Mouse (Mus musculus): ENCODE measurements at regions not wholly inside any gene's neighbourhood (a gene's known extent, or its start where the extent isn't known, plus 50 kb on each side); places are given as distances from the start of the nearest gene placed in this dataset.
"Not testable (repeated sequence)": the region's sequence is repeated elsewhere in the genome, so short reads cannot be mapped to it uniquely, and the experiment has no call there.

DNA sequence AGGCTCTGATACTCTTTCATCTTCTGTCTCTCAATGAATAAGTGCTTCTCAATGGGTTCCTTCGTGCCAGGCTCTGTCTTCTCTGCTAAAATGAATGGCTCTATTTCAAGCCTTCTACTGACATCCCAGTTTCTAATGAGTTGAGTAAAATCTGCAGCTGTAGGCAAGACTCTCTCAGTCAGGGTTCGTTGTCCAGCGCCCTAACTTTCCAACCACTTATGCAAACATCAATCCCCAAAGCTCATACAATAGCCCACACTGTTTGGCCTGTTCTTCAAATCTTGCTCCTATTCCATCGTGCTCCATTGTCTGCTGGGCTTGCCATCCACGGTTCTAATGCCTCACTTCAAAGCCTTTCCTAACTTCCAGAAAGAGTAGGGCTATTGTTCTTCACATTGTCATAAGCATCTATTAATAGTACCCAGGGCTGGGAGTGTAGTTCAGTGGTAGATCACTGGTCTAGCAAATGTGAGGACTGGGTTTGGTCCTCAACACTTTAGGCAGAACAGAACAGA is 199.7 kb upstream of the 1700056E22Rik start:
- no peak for DNase-seq (ENCODE audit: low read depth, low spot score)
- Histone ChIP-seq H3K27me3 (ENCODE audit: control insufficient read depth, insufficient read depth, low read length, poor library complexity, severe bottlenecking) (no peaks in the 10 kb centered on the region; the same call in 1 of the 2 replicates), H3K36me3 (ENCODE audit: control insufficient read depth, insufficient read depth, low read length, poor library complexity, severe bottlenecking) (no peaks in the 10 kb centered on the region)

GRCm38 (mm10) chr1:184222326-184222725 is 188.2 kb upstream of the 1700056E22Rik start:
- Histone ChIP-seq H3K27me3 (ENCODE audit: control insufficient read depth, insufficient read depth, low read length, poor library complexity, severe bottlenecking) (no peaks in the 10 kb centered on the region), H3K36me3 (ENCODE audit: control insufficient read depth, insufficient read depth, low read length, poor library complexity, severe bottlenecking) (no peaks in the 10 kb centered on the region)
- no peak for DNase-seq (ENCODE audit: low read depth, low spot score)

- Histone ChIP-seq H3K36me3 (ENCODE audit: control insufficient read depth, insufficient read depth, low read length, poor library complexity, severe bottlenecking) (no peaks in the 10 kb centered on the region), H3K27me3 (ENCODE audit: control insufficient read depth, insufficient read depth, low read length, poor library complexity, severe bottlenecking) (no peaks in the 10 kb centered on the region)
- DNase-seq (ENCODE audit: low read depth, low spot score), result no peak
Measured at GRCm38 (mm10) chr1:184221792-184222191, 187.7 kb upstream of the 1700056E22Rik start.

GRCm38 (mm10) chr1:184197272-184197671 is 163.2 kb upstream of the 1700056E22Rik start:
- Histone ChIP-seq H3K36me3 (ENCODE audit: control insufficient read depth, insufficient read depth, low read length, poor library complexity, severe bottlenecking) (no peaks in the 10 kb centered on the region), H3K27me3 (ENCODE audit: control insufficient read depth, insufficient read depth, low read length, poor library complexity, severe bottlenecking) (no peaks in the 10 kb centered on the region)
- no peak for DNase-seq (ENCODE audit: low read depth, low spot score)

- Histone ChIP-seq H3K27me3 (ENCODE audit: control insufficient read depth, insufficient read depth, low read length, poor library complexity, severe bottlenecking) (no peaks in the 10 kb centered on the region), H3K36me3 (ENCODE audit: control insufficient read depth, insufficient read depth, low read length, poor library complexity, severe bottlenecking) (no peaks in the 10 kb centered on the region)
- no peak for DNase-seq (ENCODE audit: low read depth, low spot score)
Measured at GRCm38 (mm10) chr1:184191325-184191724, 157.2 kb upstream of the 1700056E22Rik start.

GRCm38 (mm10) chr1:184187582-184187981 is 153.5 kb upstream of the 1700056E22Rik start:
- no peaks in the 10 kb centered on the region for H3K36me3 ChIP-seq (ENCODE audit: control insufficient read depth, insufficient read depth, low read length, poor library complexity, severe bottlenecking)
- no peaks in the 10 kb centered on the region for H3K27me3 ChIP-seq (ENCODE audit: control insufficient read depth, insufficient read depth, low read length, poor library complexity, severe bottlenecking)
- no peak for DNase-seq (ENCODE audit: low read depth, low spot score)

DNA sequence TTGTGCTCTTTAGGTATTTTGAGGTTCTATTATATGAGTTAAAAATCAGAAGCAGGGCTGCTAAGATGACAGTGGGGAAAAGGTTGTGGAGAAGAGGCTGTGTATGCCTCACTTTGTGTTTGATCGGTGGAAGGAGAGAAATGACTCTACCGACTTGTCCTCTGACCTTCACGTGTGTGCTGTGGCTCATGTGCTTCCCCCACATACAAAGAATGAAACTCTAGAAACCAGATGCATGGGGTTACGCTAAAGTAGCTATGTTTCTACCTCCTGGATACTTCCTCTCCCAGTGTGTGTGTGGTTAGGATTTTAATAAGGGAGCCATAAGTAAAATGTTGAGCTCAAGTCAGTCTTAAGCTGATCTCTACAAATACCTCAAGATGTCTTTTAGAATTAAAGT is 148.1 kb upstream of the 1700056E22Rik start:
- H3K36me3 ChIP-seq (ENCODE audit: control insufficient read depth, insufficient read depth, low read length, poor library complexity, severe bottlenecking), result no peaks in the 10 kb centered on the region
- no peak for DNase-seq (ENCODE audit: low read depth, low spot score)
- H3K27me3 ChIP-seq (ENCODE audit: control insufficient read depth, insufficient read depth, low read length, poor library complexity, severe bottlenecking), result no peaks in the 10 kb centered on the region

DNA sequence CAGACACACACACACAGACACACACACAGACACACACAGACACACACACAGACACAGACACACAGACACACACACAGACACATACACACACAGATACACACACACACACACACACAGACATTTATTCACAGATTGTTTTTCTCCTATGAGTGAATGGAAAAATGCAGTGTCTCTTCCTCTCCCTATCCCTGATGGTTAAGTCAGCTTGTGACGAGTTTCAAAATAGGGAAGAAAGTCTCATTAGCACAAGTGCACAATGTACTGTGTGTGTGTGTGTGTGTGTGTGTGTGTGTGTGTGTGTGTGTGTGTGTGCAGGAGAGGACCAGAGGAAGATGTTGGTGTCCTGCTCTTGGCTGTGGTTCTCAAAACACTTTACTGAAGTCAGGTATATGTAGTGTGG is 140.3 kb upstream of the 1700056E22Rik start:
- H3K36me3 ChIP-seq (ENCODE audit: control insufficient read depth, insufficient read depth, low read length, poor library complexity, severe bottlenecking); H3K27me3 ChIP-seq (ENCODE audit: control insufficient read depth, insufficient read depth, low read length, poor library complexity, severe bottlenecking): not testable (repeated sequence)
- peak; percentile 24 for DNase-seq (ENCODE audit: low read depth, low spot score)

GRCm38 (mm10) chr1:184173739-184174138 is 139.6 kb upstream of the 1700056E22Rik start:
- Histone ChIP-seq H3K27me3 (ENCODE audit: control insufficient read depth, insufficient read depth, low read length, poor library complexity, severe bottlenecking) (no peaks in the 10 kb centered on the region), H3K36me3 (ENCODE audit: control insufficient read depth, insufficient read depth, low read length, poor library complexity, severe bottlenecking) (no peaks in the 10 kb centered on the region)
- peak; percentile 44 for DNase-seq (ENCODE audit: low read depth, low spot score)

DNA sequence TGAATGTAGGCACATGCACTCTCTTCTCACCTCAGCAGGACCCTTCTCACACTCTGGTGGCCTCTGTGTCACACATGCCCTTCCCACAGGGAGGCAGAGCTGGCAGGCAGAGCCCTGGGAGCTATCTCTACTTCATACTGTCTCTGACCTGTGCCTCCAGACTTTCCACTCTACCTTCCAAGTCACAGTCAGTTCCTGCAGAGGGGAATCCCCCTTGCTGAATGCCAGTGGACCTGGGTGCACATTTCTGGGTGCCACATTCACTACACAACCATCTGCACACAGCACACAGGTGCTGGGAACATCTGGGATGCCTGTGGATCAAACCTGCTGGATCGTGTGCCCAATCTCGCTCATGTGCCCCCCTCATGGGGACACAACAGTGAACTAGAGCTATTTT is 138.9 kb upstream of the 1700056E22Rik start:
- Histone ChIP-seq H3K36me3 (ENCODE audit: control insufficient read depth, insufficient read depth, low read length, poor library complexity, severe bottlenecking) (no peaks in the 10 kb centered on the region), H3K27me3 (ENCODE audit: control insufficient read depth, insufficient read depth, low read length, poor library complexity, severe bottlenecking) (no peaks in the 10 kb centered on the region)
- DNase-seq (ENCODE audit: low read depth, low spot score), result no peak

DNA sequence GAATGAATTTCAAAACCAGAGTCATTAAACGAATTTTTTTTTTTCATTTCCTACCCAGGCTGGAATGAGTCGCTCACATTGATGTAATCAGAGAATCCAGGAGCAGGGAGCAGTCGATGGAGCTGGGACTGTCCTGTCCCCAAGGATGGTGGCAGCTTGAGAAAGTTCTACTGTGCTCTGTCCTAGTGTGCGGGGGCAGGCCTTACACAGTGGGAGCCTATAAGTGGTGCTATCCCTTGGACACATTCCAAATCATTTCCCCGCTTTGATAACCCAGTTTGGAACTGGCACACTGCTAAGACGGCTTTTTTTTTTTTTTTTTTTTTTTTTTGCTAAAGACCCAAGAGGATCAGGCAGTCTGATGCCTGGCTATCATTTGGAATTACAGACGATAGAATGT is 137.5 kb upstream of the 1700056E22Rik start:
- no peak for DNase-seq (ENCODE audit: low read depth, low spot score)

DNA sequence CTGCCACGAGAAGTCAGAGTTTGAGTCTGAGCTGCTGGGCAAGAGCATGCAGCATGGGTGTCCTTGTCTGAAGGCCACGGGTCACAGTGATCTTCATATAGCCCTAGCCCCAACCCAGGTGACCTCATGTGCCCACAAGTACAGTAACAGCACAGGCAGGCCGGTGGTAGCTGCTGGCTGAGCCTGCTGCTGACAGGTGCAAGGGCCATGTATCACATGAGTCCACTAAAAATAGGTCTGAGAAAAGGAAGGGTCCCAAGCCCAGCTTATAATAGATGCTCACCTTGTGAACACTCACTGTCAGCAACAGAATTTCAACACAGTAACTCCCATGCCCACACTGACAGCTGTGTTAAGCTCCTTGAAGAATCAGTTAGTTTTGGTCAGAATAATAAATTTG is 136.8 kb upstream of the 1700056E22Rik start:
- Histone ChIP-seq H3K36me3 (ENCODE audit: control insufficient read depth, insufficient read depth, low read length, poor library complexity, severe bottlenecking) (no peaks in the 10 kb centered on the region), H3K27me3 (ENCODE audit: control insufficient read depth, insufficient read depth, low read length, poor library complexity, severe bottlenecking) (no peaks in the 10 kb centered on the region)
- no peak for DNase-seq (ENCODE audit: low read depth, low spot score)

More for the DNA sequence above, 137.5 kb upstream of the 1700056E22Rik start:
- Histone ChIP-seq H3K36me3 (ENCODE audit: control insufficient read depth, insufficient read depth, low read length, poor library complexity, severe bottlenecking) (no peaks in the 10 kb centered on the region), H3K27me3 (ENCODE audit: control insufficient read depth, insufficient read depth, low read length, poor library complexity, severe bottlenecking) (no peaks in the 10 kb centered on the region)

GRCm38 (mm10) chr1:184169967-184170366 is 135.9 kb upstream of the 1700056E22Rik start:
- Histone ChIP-seq H3K27me3 (ENCODE audit: control insufficient read depth, insufficient read depth, low read length, poor library complexity, severe bottlenecking) (no peaks in the 10 kb centered on the region), H3K36me3 (ENCODE audit: control insufficient read depth, insufficient read depth, low read length, poor library complexity, severe bottlenecking) (no peaks in the 10 kb centered on the region)
- DNase-seq (ENCODE audit: low read depth, low spot score), result no peak

GRCm38 (mm10) chr1:184169034-184169783 is 135.1 kb upstream of the 1700056E22Rik start:
- no peaks in the 10 kb centered on the region for H3K27me3 ChIP-seq (ENCODE audit: control insufficient read depth, insufficient read depth, low read length, poor library complexity, severe bottlenecking)
- no peak for DNase-seq (ENCODE audit: low read depth, low spot score)

DNA sequence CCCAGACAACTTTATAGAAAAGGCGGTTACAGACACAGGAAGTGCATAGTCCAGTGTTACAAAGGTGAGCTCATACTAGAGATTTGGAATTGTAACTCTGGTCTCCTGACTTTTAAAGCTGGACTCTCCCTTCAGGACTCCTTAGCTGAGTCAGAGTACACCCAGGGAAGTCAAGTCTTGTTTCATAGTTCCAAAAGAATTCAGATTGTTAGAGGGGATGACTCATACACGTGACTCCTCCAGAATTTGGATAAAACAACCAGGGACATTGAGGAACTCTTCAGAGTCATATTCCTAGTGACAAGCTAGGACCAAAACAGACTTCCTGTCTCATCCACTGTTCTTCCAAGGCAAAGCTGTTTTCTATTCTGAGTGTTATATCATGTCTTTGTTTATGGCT is 132.8 kb upstream of the 1700056E22Rik start:
- no peak for DNase-seq (ENCODE audit: low read depth, low spot score)
- Histone ChIP-seq H3K36me3 (ENCODE audit: control insufficient read depth, insufficient read depth, low read length, poor library complexity, severe bottlenecking) (no peaks in the 10 kb centered on the region), H3K27me3 (ENCODE audit: control insufficient read depth, insufficient read depth, low read length, poor library complexity, severe bottlenecking) (no peaks in the 10 kb centered on the region)

More at GRCm38 (mm10) chr1:184169034-184169783, 135.1 kb upstream of the 1700056E22Rik start:
- no peaks in the 10 kb centered on the region for H3K36me3 ChIP-seq (ENCODE audit: control insufficient read depth, insufficient read depth, low read length, poor library complexity, severe bottlenecking)

DNA sequence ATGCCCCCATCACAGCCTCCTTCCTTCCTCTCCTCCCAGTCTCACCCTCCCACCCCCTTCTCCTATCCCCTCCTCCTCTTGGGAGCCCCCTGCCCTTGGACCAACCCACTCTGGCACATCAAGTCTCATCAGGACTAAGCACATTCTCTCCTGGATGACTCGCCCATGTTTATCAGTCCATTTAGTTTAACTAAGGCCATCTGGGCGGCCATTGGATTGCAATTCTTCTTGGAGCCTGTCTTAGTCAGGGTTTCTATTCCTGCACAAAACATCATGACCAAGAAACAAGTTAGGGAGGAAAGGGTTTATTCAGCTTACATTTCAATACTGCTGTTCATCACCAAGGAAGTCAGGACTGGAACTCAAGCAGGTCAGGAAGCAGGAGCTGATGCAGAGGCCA is 128.4 kb upstream of the 1700056E22Rik start:
- not testable (repeated sequence) for DNase-seq (ENCODE audit: low read depth, low spot score); H3K36me3 ChIP-seq (ENCODE audit: control insufficient read depth, insufficient read depth, low read length, poor library complexity, severe bottlenecking); H3K27me3 ChIP-seq (ENCODE audit: control insufficient read depth, insufficient read depth, low read length, poor library complexity, severe bottlenecking)

Measured in splenic B cell, adult 2 months (primary cell).